Mouse (Mus musculus) brain, embryonic 14.5 days (tissue): Measurements from ENCODE around the gene Gm9821.

Experiments
- CTCF ChIP-seq: fragments of 200-500 bp; IDR thresholded peaks from 2 replicates; pipeline ENCODE4 v1.5.1; 2012; ENCODE audit warnings: inconsistent platforms, mild to moderate bottlenecking, moderate library complexity, borderline replicate concordance; ENCODE audit not compliant: insufficient read depth, insufficient read length; ENCODE audit errors: extremely low read depth
- POLR2A ChIP-seq: fragments of 200-500 bp; IDR thresholded peaks from 2 replicates; pipeline ENCODE4 v1.6.1; 2012; ENCODE audit warnings: mild to moderate bottlenecking, inconsistent platforms, borderline replicate concordance; ENCODE audit not compliant: poor library complexity, insufficient read depth, insufficient read length, severe bottlenecking; ENCODE audit errors: extremely low read depth

DNA sequence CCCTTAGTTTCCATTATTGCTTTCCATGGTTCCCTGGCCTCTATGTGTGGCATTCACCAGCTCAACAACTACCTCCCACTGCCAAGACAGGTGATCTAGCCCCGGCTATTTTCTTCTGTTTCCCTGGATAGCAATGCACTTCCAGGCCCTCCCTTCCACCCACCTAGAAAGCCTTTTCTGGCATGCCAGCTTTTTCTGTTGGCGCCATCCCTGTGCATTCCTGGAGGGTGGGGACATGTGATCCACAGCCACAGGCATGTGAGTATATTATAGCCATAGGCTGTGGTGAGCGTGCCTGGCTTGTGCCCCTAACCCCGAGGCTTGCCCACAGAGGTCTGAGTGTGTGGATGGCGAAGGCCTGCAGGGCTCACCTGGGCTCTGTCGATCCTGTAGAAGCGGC is 9.3 kb upstream of the Gm9821 start:
- TF ChIP-seq CTCF = no peak
- TF ChIP-seq POLR2A = no peak
